Comparison of ENCODE assay signal across 8 mouse cellular contexts in the genomic region with DNA sequence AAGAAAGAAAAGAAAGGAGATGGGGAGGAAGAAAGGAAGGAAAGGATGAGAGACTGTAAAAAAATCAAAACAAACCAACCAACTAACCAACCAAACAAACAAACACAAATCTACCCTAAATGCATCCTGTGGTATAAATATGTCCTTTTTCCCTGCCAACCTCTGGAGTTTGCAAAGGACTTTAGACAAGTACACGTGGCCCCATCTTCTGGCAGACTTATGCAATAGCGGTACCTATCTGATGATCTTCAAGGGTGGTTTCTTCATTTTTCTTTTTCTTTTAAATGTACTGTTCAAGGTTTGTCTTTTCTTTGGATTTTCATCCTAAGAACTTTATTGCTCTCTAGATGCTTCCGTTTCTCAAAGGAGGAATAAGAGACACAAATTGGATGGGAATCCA.
DNase-seq lines count a peak whose midpoint lies in the region; ATAC-seq and TF ChIP-seq lines count a peak whose summit lies in the region.

No protein-coding gene starts in this region.

- H3K9ac ChIP-seq in heart, postnatal 0 days (replicated peaks; ENCODE audit: low read depth, low read length), result no peak overlapping the region
- H3K9ac ChIP-seq in heart, embryonic 11.5 days (ENCODE audit: low read depth, low read length), result no peak overlapping the region

- peak; percentile 64 for TF ChIP-seq CTCF in heart, postnatal 0 days (IDR thresholded peaks at IDR 0.05; ENCODE audit: low read depth)
- no peak for TF ChIP-seq CTCF in lung, adult 2 months (IDR thresholded peaks at IDR 0.05; ENCODE audit: insufficient read depth, low read length)

- ATAC-seq in heart, postnatal 0 days (ENCODE audit: insufficient read depth, low read depth), result no peak
- ATAC-seq in heart, embryonic 11.5 days (replicated peaks; ENCODE audit: insufficient number of reproducible peaks, low FRiP score, low TSS enrichment), result no peak

- H3K36me3 ChIP-seq in heart, postnatal 0 days (replicated peaks; ENCODE audit: control insufficient read depth, insufficient read depth, low read length), result no peaks in the 10 kb centered on the region
- no peaks in the 10 kb centered on the region for H3K36me3 ChIP-seq in heart, embryonic 11.5 days (ENCODE audit: control insufficient read depth, insufficient read depth, low read length)

- no peak for TF ChIP-seq EP300 in heart, postnatal 0 days (IDR thresholded peaks at IDR 0.05; ENCODE audit: low read depth)

- H3K4me2 ChIP-seq in heart, postnatal 0 days (ENCODE audit: low read depth, low read length), result no peak overlapping the region
- no peak overlapping the region for H3K4me2 ChIP-seq in heart, embryonic 11.5 days

- H3K4me1 ChIP-seq in heart, postnatal 0 days (ENCODE audit: control insufficient read depth, insufficient read depth), result peaks cover 12% of the 10 kb centered on the region
- peaks cover 9% of the 10 kb centered on the region; the same call in 1 of the 2 replicates for H3K4me1 ChIP-seq in heart, embryonic 11.5 days (ENCODE audit: control insufficient read depth, insufficient read depth, low read length)
- H3K4me1 ChIP-seq in lung, adult 2 months (ENCODE audit: control insufficient read depth, insufficient read depth, low read length), result no peaks in the 10 kb centered on the region

- no peaks in the 10 kb centered on the region for H3K9me3 ChIP-seq in heart, postnatal 0 days (replicated peaks; ENCODE audit: control insufficient read depth, low read length)
- H3K9me3 ChIP-seq in heart, embryonic 11.5 days (replicated peaks; ENCODE audit: control insufficient read depth, low read length), result no peaks in the 10 kb centered on the region

- no peak overlapping the region for H3K27ac ChIP-seq in heart, postnatal 0 days (ENCODE audit: low read depth)
- no peak overlapping the region for H3K27ac ChIP-seq in heart, embryonic 11.5 days (ENCODE audit: low read depth, low read length)

- H3K4me3 ChIP-seq in heart, postnatal 0 days (ENCODE audit: low read depth, low read length), result no peak overlapping the region
- H3K4me3 ChIP-seq in heart, embryonic 11.5 days (ENCODE audit: low read depth, low read length), result no peak overlapping the region
- no peak overlapping the region for H3K4me3 ChIP-seq in lung, adult 2 months (replicated peaks; ENCODE audit: extremely low read depth, low read depth, low read length)

- no peak for TF ChIP-seq POLR2A in lung, adult 2 months (IDR thresholded peaks at IDR 0.05; ENCODE audit: borderline replicate concordance, extremely low read depth, low read depth, low read length)

- peak; percentile 64 for DNase-seq in heart, postnatal 0 days (ENCODE audit: low spot score)
- DNase-seq in testis, postnatal 10 days (ENCODE audit: low spot score), result peak; percentile 62
- no peak for DNase-seq in testis, postnatal 14 days (ENCODE audit: low spot score)
- DNase-seq in cerebellum, postnatal 25 days, result peak; percentile 34 to 70
- peak; percentile 7 for DNase-seq in lung, adult 2 months
- DNase-seq in ovary, postnatal 10 days (ENCODE audit: low spot score), result no peak
- DNase-seq in neural tube, embryonic 10.5 days (ENCODE audit: extremely low spot score, low spot score), result no peak

- no peaks in the 10 kb centered on the region for H3K27me3 ChIP-seq in heart, postnatal 0 days (ENCODE audit: control insufficient read depth, insufficient read depth, low read length)
- H3K27me3 ChIP-seq in heart, embryonic 11.5 days (ENCODE audit: control insufficient read depth, insufficient read depth, low read length), result no peaks in the 10 kb centered on the region

- WGBS in heart, postnatal 0 days, result 36% methylated on average over 3 of the region's 3 CpGs
- WGBS in heart, embryonic 11.5 days (ENCODE audit: insufficient replicate concordance), result 40% methylated on average over 3 of the region's 3 CpGs
- 36% methylated on average over 3 of the region's 3 CpGs for WGBS in lung, adult 2 months

Comparison
In these comparisons a context has a peak if more than half of its experiments do, and no peak if none do; other contexts are left out.
1. DNase-seq: peak in heart, postnatal 0 days (single experiment), testis, postnatal 10 days (single experiment), cerebellum, postnatal 25 days (2 of 2) and lung, adult 2 months (single experiment); none in testis, postnatal 14 days (single experiment), ovary, postnatal 10 days (single experiment) and neural tube, embryonic 10.5 days (single experiment).